8 mouse cellular contexts compared by ENCODE assay signal in genomic region chr12:99964301-99965202, GRCm38 (mm10). TPM values are rescaled to one million over a fixed set of nuclear protein-coding genes. Genes with fewer than 3 reads are reported as not detected.
DNase-seq lines count a peak whose midpoint lies in the region; ATAC-seq and TF ChIP-seq lines count a peak whose summit lies in the region.

TSS of gene Kcnk13 (plus strand) at chr12:99964499.

- no peaks in the 10 kb centered on the region for H3K9me3 ChIP-seq in heart, embryonic 14.5 days (ENCODE audit: control insufficient read depth, low read length)
- no peaks in the 10 kb centered on the region for H3K9me3 ChIP-seq in liver, embryonic 13.5 days (replicated peaks)
- no peaks in the 10 kb centered on the region for H3K9me3 ChIP-seq in stomach, embryonic 16.5 days (replicated peaks; ENCODE audit: control insufficient read depth, low read length)

- H3K27me3 ChIP-seq in heart, embryonic 14.5 days (ENCODE audit: control insufficient read depth, insufficient read depth, low read length), result peaks cover 73% of the 10 kb centered on the region
- peaks cover 70% of the 10 kb centered on the region for H3K27me3 ChIP-seq in liver, embryonic 13.5 days
- H3K27me3 ChIP-seq in stomach, embryonic 16.5 days (ENCODE audit: control insufficient read depth, insufficient read depth, low read length), result peaks cover 65% of the 10 kb centered on the region

- 2% methylated on average over 39 of the region's 39 CpGs for WGBS in heart, embryonic 14.5 days
- WGBS in liver, embryonic 13.5 days (ENCODE audit: insufficient replicate concordance), result 3% methylated on average over 39 of the region's 39 CpGs
- WGBS in stomach, embryonic 16.5 days, result 2% methylated on average over 39 of the region's 39 CpGs

- peak within 1 kb of the TSS; percentile 95 for H3K4me2 ChIP-seq in heart, embryonic 14.5 days (ENCODE audit: low read length)
- H3K4me2 ChIP-seq in liver, embryonic 13.5 days, result peak within 1 kb of the TSS; percentile 66
- peak within 1 kb of the TSS; percentile 89 for H3K4me2 ChIP-seq in stomach, embryonic 16.5 days (ENCODE audit: low read depth, low read length)

- peak; percentile 60 for ATAC-seq in erythroblast, adult 5-6 weeks (replicated peaks; ENCODE audit: low FRiP score, poor library complexity, severe bottlenecking)
- ATAC-seq in heart, embryonic 14.5 days (ENCODE audit: insufficient number of reproducible peaks, insufficient read depth, low FRiP score, low read depth), result 0 out of 2 replicates have a peak, but pooled peaks have one; percentile 51
- ATAC-seq in liver, embryonic 13.5 days (ENCODE audit: low read depth), result peak; percentile 49
- peak; percentile 57; the same call in 1 of the 2 replicates for ATAC-seq in stomach, embryonic 16.5 days (ENCODE audit: insufficient read depth, low FRiP score)

- H3K9ac ChIP-seq in heart, embryonic 14.5 days (ENCODE audit: low read length), result peak within 1 kb of the TSS; percentile 57
- no peak within 1 kb of the TSS for H3K9ac ChIP-seq in liver, embryonic 13.5 days
- H3K9ac ChIP-seq in stomach, embryonic 16.5 days (ENCODE audit: low read length), result peak within 1 kb of the TSS; percentile 57

- H3K4me1 ChIP-seq in bone marrow macrophage, adult 2 months (ENCODE audit: control insufficient read depth, insufficient read depth, low read length), result peaks cover 19% of the 10 kb centered on the region
- peaks cover 2 to 23% of the 10 kb centered on the region in 2 experiments; a peak in 3 of 4 replicates for H3K4me1 ChIP-seq in heart, embryonic 14.5 days (ENCODE audit: control insufficient read depth in 2 of 2, insufficient read depth in 2 of 2, low read length in 2 of 2)
- H3K4me1 ChIP-seq in liver, embryonic 13.5 days (replicated peaks), result peaks cover 24% of the 10 kb centered on the region
- peaks cover 27% of the 10 kb centered on the region for H3K4me1 ChIP-seq in stomach, embryonic 16.5 days (ENCODE audit: control insufficient read depth, insufficient read depth, low read length)

- H3K36me3 ChIP-seq in heart, embryonic 14.5 days (ENCODE audit: control insufficient read depth, insufficient read depth, low read length), result no peaks in the 10 kb centered on the region
- H3K36me3 ChIP-seq in liver, embryonic 13.5 days, result no peaks in the 10 kb centered on the region
- no peaks in the 10 kb centered on the region for H3K36me3 ChIP-seq in stomach, embryonic 16.5 days (ENCODE audit: control insufficient read depth, insufficient read depth, low read length)

- peak; percentile 89 for TF ChIP-seq CTCF in bone marrow macrophage, adult 2 months (IDR thresholded peaks at IDR 0.05; ENCODE audit: low read depth, low read length)

- peak within 1 kb of the TSS; percentile 83 for H3K4me3 ChIP-seq in bone marrow macrophage, adult 2 months (ENCODE audit: insufficient read depth, low read length)
- peak within 1 kb of the TSS; percentile 48 to 56 for H3K4me3 ChIP-seq in heart, embryonic 14.5 days (ENCODE audit: control insufficient read depth in 1 of 2, insufficient read depth in 1 of 2, low read depth in 1 of 2, low read length in 2 of 2)
- H3K4me3 ChIP-seq in liver, embryonic 13.5 days (replicated peaks), result peak within 1 kb of the TSS; percentile 46
- H3K4me3 ChIP-seq in stomach, embryonic 16.5 days (replicated peaks; ENCODE audit: low read length), result peak within 1 kb of the TSS; percentile 50

- H3K27ac ChIP-seq in bone marrow macrophage, adult 2 months (ENCODE audit: insufficient read depth, low read depth, low read length), result peak within 1 kb of the TSS; percentile 92
- H3K27ac ChIP-seq in heart, embryonic 14.5 days (replicated peaks in 1 of 2; ENCODE audit: control insufficient read depth in 1 of 2, insufficient read depth in 1 of 2, low read depth in 2 of 2, low read length in 2 of 2), result no peak within 1 kb of the TSS
- H3K27ac ChIP-seq in liver, embryonic 13.5 days, result no peak within 1 kb of the TSS
- no peak within 1 kb of the TSS for H3K27ac ChIP-seq in stomach, embryonic 16.5 days (ENCODE audit: low read length)

- TF ChIP-seq POLR2A in bone marrow macrophage, adult 2 months (IDR thresholded peaks at IDR 0.05; ENCODE audit: borderline replicate concordance, low read depth, low read length), result no peak

- DNase-seq in CD4-positive helper T cell, adult 2 months (ENCODE audit: low read depth, low spot score), result peak; percentile 67
- DNase-seq in kidney, postnatal 10 days, result peak; percentile 83
- no peak for DNase-seq in liver, embryonic 13.5 days
- peak; percentile 53 to 74 for DNase-seq in natural killer cell, adult 2 months (ENCODE audit: low spot score in 2 of 2)

RNA-seq across cellular contexts. Expression of gene Kcnk13, which starts in this region (rescaled TPM):
- 27.7 and 28.3 TPM in 2 replicates for polyA plus RNA-seq in bone marrow macrophage, adult 2 months (2012; ENCODE audit: insufficient read depth, insufficient read length, missing spikeins)
- total RNA-seq in erythroblast, adult 5-6 weeks (2015; ENCODE audit: low replicate concordance), result not detected in 2 replicates
- total RNA-seq in erythroblast, adult 5-6 weeks (2017; ENCODE audit: low replicate concordance), result 0.42 TPM in 1 of 2 replicates, not detected in the other
- polyA plus RNA-seq in heart, embryonic 14.5 days (2014; fragmentation: Nextera tagmentation; extraction: Ambion mirVana), result 0.08 and 0.31 TPM in 2 replicates
- polyA plus RNA-seq in liver, embryonic 13.5 days (2015; fragmentation: Nextera tagmentation; extraction: Ambion mirVana), result 0.46 and 0.63 TPM in 2 replicates
- polyA plus RNA-seq in stomach, embryonic 16.5 days (2015; fragmentation: Nextera tagmentation; extraction: Ambion mirVana), result 0.49 and 0.53 TPM in 2 replicates

Comparison
In these comparisons a context has a peak if more than half of its experiments do, and no peak if none do; other contexts are left out.
1. RNA of gene Kcnk13 (polyA plus RNA-seq): 27.7 to 28.3 TPM in bone marrow macrophage, adult 2 months; 0.49 to 0.53 TPM in stomach, embryonic 16.5 days, 0.46 to 0.63 TPM in liver, embryonic 13.5 days and 0.08 to 0.31 TPM in heart, embryonic 14.5 days; every median in the first group is over 10 times any median in the second.
2. Peak in ATAC-seq in erythroblast, adult 5-6 weeks; RNA of the gene not detected or under 1 TPM.
3. Peak in ATAC-seq, H3K4me3 ChIP-seq, H3K9ac ChIP-seq and H3K4me2 ChIP-seq in heart, embryonic 14.5 days; RNA of the gene not detected or under 1 TPM.
4. Peak in ATAC-seq, H3K4me3 ChIP-seq and H3K4me2 ChIP-seq in liver, embryonic 13.5 days; RNA of the gene not detected or under 1 TPM.
5. Peak in ATAC-seq, H3K4me3 ChIP-seq, H3K9ac ChIP-seq and H3K4me2 ChIP-seq in stomach, embryonic 16.5 days; RNA of the gene not detected or under 1 TPM.
6. Peak in every context shown above with its lines, with median percentiles within 50 percentile points of each other: H3K4me3 ChIP-seq, ATAC-seq and H3K4me2 ChIP-seq.